9 mouse cellular contexts compared by ENCODE assay signal in genomic region chr2:27381698-27382097, GRCm38 (mm10). TPM values are rescaled to one million over a fixed set of nuclear protein-coding genes. Genes with fewer than 3 reads are reported as not detected.
DNase-seq lines count a peak whose midpoint lies in the region; ATAC-seq lines count a peak whose summit lies in the region.
"Had no signal": no experiment of that assay in that cellular context is flagged by ENCODE, and none has a peak within 500 bp of the region (broad histone marks: within the 10 kb centered on the region; RNA-seq: fewer than 3 reads in every experiment).

No protein-coding gene starts in this region.

- WGBS in kidney, embryonic 16.5 days, result 61% methylated on average over 4 of the region's 4 CpGs
- 33% methylated on average over 4 of the region's 4 CpGs for WGBS in heart, embryonic 15.5 days
- WGBS in lung, embryonic 15.5 days, result 51% methylated on average over 4 of the region's 4 CpGs

- H3K4me3 ChIP-seq in kidney, embryonic 16.5 days (ENCODE audit: low read length), result no peak overlapping the region
- H3K4me3 ChIP-seq in heart, embryonic 15.5 days, result no peak overlapping the region
- H3K4me3 ChIP-seq in lung, embryonic 15.5 days, result no peak overlapping the region

- ATAC-seq in kidney, embryonic 16.5 days (ENCODE audit: low FRiP score, low TSS enrichment), result no peak
- ATAC-seq in heart, embryonic 15.5 days (replicated peaks; ENCODE audit: insufficient number of reproducible peaks, insufficient read depth, low FRiP score, low read depth), result no peak; the same call in 1 of the 2 replicates
- no peak for ATAC-seq in lung, embryonic 15.5 days (ENCODE audit: borderline replicate concordance, extremely low read depth, low FRiP score, low TSS enrichment)
- no peak for ATAC-seq in erythroblast, adult 5-6 weeks (replicated peaks; ENCODE audit: low FRiP score, poor library complexity, severe bottlenecking)

- peak; percentile 49 for DNase-seq in kidney, adult 9 months
- DNase-seq in adrenal gland, postnatal 10 days, result peak; percentile 60
- no peak for DNase-seq in retina, postnatal 1 day
- DNase-seq in left cerebral cortex, adult 18-20 months (ENCODE audit: low spot score in 2 of 2), result no peak

- no peak overlapping the region for H3K27ac ChIP-seq in kidney, embryonic 16.5 days (ENCODE audit: low read length)
- peak overlapping the region; percentile 66 for H3K27ac ChIP-seq in heart, embryonic 15.5 days
- H3K27ac ChIP-seq in lung, embryonic 15.5 days, result peak overlapping the region; percentile 15; the same call in 1 of the 2 replicates

- H3K36me3 ChIP-seq in kidney, embryonic 16.5 days (ENCODE audit: insufficient read depth, low read length), result 0 out of 2 replicates have a peak, but pooled peaks cover 2% of the 10 kb centered on the region
- H3K36me3 ChIP-seq in heart, embryonic 15.5 days, result no peaks in the 10 kb centered on the region
- H3K36me3 ChIP-seq in lung, embryonic 15.5 days, result no peaks in the 10 kb centered on the region

- H3K9ac ChIP-seq in kidney, embryonic 16.5 days (replicated peaks; ENCODE audit: low read length), result no peak overlapping the region
- H3K9ac ChIP-seq in heart, embryonic 15.5 days, result no peak overlapping the region
- H3K9ac ChIP-seq in lung, embryonic 15.5 days, result no peak overlapping the region

- peaks cover 33% of the 10 kb centered on the region for H3K4me1 ChIP-seq in kidney, embryonic 16.5 days (ENCODE audit: insufficient read depth, low read length)
- H3K4me1 ChIP-seq in heart, embryonic 15.5 days (replicated peaks), result peaks cover 24% of the 10 kb centered on the region
- peaks cover 36% of the 10 kb centered on the region for H3K4me1 ChIP-seq in lung, embryonic 15.5 days

- no peaks in the 10 kb centered on the region for H3K27me3 ChIP-seq in kidney, embryonic 16.5 days (ENCODE audit: insufficient read depth, low read length)
- peaks cover 4% of the 10 kb centered on the region for H3K27me3 ChIP-seq in heart, embryonic 15.5 days
- no peaks in the 10 kb centered on the region for H3K27me3 ChIP-seq in lung, embryonic 15.5 days
- H3K27me3 ChIP-seq: CH12.LX had no signal

- no peak overlapping the region for H3K4me2 ChIP-seq in kidney, embryonic 16.5 days (replicated peaks; ENCODE audit: low read depth, low read length)
- H3K4me2 ChIP-seq in heart, embryonic 15.5 days, result no peak overlapping the region
- H3K4me2 ChIP-seq in lung, embryonic 15.5 days, result no peak overlapping the region

- no peaks in the 10 kb centered on the region for H3K9me3 ChIP-seq in kidney, embryonic 16.5 days (ENCODE audit: low read length)
- H3K9me3 ChIP-seq in heart, embryonic 15.5 days (replicated peaks), result no peaks in the 10 kb centered on the region
- H3K9me3 ChIP-seq in lung, embryonic 15.5 days, result no peaks in the 10 kb centered on the region

RNA-seq across cellular contexts. Expression of gene Vav2, which starts 45.1 kb away (rescaled TPM):
- 7.1 TPM in 2 replicates for polyA plus RNA-seq in kidney, embryonic 16.5 days (2015; fragmentation: Nextera tagmentation; extraction: Ambion mirVana)
- total RNA-seq in adrenal gland, postnatal 10 days (2021), result 10 to 100 TPM; 21.5 to 29.6 TPM
- polyA plus RNA-seq in heart, embryonic 15.5 days (2015; fragmentation: Nextera tagmentation; extraction: Ambion mirVana), result 3.1 and 4.8 TPM in 2 replicates
- polyA plus RNA-seq in lung, embryonic 15.5 days (2015; fragmentation: Nextera tagmentation; extraction: Ambion mirVana), result 9.0 and 9.7 TPM in 2 replicates
- 0.77 and 2.3 TPM in 2 replicates for total RNA-seq in erythroblast, adult 5-6 weeks (2015; ENCODE audit: low replicate concordance)
- 1.7 and 2.5 TPM in 2 replicates for total RNA-seq in erythroblast, adult 5-6 weeks (2017; ENCODE audit: low replicate concordance)
- 1 to 10 TPM; 7.9 to 9.8 TPM for total RNA-seq in left cerebral cortex, adult 18-20 months (2021)

Comparison
In these comparisons a context has a peak if more than half of its experiments do, and no peak if none do; other contexts are left out.
1. DNase-seq: peak in kidney, adult 9 months (single experiment) and adrenal gland, postnatal 10 days (single experiment); none in retina, postnatal 1 day (single experiment) and left cerebral cortex, adult 18-20 months (0 of 2).